Mouse (Mus musculus) cerebellum, adult 18-20 months (tissue): Measurements from ENCODE around the gene Gmcl1.

Experiments used
- DNase-seq, 2 experiments: peaks; one replicate each; pipeline ENCODE4 v3.0.0; 2021

Gene Gmcl1

DNA sequence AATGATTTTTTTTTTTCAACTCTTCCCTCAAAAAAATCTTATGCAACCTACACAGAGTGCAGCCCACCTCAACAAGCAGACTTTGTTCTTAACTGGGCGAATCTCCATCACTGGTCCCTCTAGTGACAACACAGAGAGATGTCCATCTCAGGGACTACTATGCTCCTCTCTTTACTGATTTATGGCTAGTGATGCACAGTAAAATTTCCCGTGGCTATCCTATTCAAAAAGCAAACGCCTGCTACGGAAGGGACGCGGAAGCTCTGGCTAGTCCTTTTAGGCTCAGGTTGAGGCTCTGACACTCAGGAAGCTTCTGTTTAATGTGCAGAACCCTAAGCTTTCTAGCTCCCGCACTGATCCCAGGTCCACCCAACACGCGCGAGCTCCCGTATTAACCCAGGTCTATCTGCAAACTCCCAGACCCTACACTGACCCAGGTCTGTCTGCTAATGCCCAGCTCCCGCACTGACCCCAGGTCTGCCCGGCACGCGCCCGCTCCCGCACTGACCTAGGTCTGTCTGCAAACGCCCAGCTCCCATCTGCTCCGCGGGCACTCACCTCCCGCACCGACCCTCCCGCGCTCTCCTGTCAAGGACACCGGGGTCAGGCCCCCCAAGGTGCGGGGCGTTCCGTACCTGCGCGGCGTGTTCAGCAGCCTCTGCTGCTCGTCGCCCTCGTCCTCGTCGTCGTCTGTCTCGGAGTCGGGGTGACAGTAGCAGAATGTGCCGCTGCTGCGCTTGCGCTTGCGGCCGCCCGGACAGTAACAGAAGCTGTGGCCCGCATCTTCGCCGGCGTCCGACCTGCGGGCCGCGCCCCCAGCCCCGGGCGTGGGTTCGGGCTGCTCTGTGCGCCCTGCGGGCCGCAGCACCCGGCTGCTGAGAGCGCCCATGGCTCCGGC lies 658 bp downstream of the Gmcl1 start:
- DNase-seq, result peak in 1 of 2 experiments; percentile 51

DNA sequence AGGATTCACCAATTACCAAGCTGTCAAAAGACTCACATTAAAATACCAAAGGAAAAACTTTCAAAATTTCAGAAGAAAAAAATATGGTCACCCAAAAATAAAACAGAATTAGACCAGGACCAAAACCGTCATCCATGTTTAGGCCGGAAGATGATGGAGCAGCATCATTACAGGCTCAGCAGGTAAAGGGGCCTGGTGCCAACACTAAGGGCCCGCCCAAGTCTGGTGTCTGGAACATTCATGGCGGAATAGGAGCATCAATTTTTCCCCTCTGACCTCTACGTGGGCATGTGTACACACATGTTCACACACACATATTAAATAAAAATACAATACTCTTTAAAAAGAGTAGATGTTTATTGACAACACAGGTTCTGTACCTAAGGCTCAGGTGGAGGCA lies 4.5 kb downstream of the Gmcl1 start:
- DNase-seq, result peak in 1 of 2 experiments; percentile 11

- DNase-seq, result no peak
Measured at GRCm38 (mm10) chr6:86721977-86722376, 11.2 kb downstream of the Gmcl1 start.

GRCm38 (mm10) chr6:86708072-86708774 lies 25.0 kb downstream of the Gmcl1 start:
- DNase-seq, result no peak

DNA sequence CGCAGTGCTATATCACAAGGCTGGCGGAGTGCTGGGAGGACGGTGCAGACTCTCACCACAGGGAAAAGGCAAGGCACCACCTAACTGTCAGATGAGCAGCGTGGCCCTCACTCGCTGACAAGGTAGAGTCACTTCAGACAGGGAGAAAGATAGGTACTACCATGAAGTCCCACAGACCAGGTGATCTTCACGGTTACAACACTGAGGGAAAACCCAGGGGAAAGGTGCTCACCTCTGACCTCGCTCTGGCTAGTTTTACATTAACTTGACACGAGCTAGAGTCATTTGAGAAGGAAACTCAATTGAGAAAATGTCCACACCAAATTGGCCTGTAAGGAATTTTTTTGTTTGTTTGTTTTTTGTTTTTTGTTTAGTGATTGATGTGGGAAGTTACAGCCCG lies 30.6 kb downstream of the Gmcl1 start:
- no peak for DNase-seq

- no peak for DNase-seq
Measured at GRCm38 (mm10) chr6:86697903-86698302, 35.3 kb downstream of the Gmcl1 start.

DNA sequence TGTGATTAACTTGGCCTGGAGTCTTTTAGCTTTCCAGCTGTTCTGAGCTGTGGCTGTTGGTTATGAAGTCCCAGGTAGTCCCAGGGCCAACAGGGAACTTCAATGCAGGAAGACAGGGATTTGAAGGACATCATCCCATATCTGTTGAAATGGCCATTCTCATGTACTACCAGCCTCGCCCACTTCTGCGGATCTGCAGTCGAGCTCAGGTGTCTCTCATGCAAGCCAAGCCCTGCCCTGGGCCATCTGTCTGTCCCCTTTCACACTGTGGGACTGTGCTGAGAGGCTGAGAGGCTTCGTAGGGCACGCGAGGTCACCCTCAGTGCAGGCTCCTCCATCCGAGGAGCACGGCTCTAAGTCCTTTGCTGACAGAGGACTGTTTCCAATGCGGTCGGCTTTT lies 37.0 kb downstream of the Gmcl1 start:
- DNase-seq, result peak; percentile 51 to 71

GRCm38 (mm10) chr6:86694465-86694864 lies 38.7 kb downstream of the Gmcl1 start:
- peak; percentile 40 to 61 for DNase-seq

- no peak for DNase-seq
Measured at GRCm38 (mm10) chr6:86689671-86690070, 43.5 kb downstream of the Gmcl1 start.

- no peak for DNase-seq
Measured at GRCm38 (mm10) chr6:86686971-86687370, 46.2 kb downstream of the Gmcl1 start.

DNA sequence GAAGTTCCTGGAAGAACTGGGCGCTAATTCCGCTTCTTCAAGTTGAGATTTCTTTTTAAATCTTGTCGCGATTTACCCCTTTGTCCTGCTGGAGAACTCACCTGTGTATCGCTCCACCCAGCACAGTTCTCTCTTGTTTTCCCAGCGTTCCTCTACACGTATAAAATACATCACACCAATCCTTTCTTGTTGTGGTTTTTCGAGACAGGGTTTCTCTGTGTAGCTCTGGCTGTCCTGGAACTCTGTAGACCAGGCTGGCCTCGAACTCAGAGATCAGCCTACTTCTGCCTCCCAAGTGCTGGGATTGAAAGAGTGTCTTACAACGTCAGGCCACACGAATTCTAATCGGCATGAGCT lies 48.5 kb downstream of the Gmcl1 start:
- DNase-seq, result no peak

DNA sequence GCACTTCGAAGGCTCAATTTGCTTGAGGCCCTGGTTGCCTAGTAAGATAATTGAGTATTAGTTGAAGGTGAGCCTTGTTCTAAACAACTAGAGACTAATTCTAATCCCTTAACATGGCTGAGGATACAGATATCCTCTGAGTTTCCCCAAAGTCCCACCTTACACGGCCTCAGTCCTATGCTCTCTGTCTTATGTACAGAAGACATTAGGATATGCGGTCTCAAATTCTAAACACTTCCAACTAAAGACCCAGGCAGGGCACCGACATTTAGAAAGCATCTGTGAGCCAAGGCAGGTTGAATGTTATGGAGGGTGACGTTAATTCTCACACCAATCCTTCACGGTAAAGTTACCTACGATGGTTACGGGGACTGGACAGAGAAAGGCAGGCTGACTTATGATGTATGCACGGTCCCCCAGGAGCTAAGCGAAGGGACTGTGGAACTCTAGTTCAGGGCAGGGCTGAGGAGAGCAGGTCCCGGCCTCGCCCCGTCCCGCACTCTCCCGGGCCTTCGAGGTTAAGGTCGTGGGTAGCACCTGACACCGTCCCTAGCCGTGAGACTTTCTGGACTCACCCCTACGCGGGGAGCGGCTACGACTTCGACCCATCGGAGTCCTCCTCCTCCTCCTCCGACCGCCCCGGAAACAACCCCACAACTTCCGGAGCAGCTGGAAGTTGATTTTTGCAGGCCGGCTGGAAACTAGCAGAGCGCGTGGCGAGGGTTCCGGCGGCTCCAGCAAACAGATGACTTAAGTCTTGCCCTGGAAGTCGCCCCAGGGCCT lies 49.1 kb downstream of the Gmcl1 start, which contains the start of gene Snrnp27:
Gene Snrnp27, minus strand, starts transcription at position 651 of the 783 bp plus-strand sequence.
- DNase-seq, result peak; percentile 85 to 92

DNA sequence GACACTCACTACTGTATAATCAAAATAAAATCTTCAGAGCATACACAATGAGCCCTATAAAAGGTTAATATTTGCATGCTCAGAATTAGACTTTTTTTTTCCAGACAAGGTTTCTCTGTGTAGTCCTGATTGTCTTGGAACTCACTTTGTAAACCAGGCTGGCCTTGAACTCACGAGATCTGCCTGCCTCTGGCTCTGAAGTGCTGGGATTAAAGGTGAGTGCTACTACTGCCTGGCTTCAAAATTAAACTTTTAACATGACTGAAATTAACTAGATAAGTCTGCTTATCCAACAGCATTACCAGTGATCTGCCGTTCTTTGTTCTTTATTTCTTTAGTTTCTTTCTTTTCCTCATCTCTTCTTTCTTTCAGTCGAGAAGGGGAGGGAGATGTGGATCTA lies 51.9 kb downstream of the Gmcl1 start:
- no peak for DNase-seq

DNA sequence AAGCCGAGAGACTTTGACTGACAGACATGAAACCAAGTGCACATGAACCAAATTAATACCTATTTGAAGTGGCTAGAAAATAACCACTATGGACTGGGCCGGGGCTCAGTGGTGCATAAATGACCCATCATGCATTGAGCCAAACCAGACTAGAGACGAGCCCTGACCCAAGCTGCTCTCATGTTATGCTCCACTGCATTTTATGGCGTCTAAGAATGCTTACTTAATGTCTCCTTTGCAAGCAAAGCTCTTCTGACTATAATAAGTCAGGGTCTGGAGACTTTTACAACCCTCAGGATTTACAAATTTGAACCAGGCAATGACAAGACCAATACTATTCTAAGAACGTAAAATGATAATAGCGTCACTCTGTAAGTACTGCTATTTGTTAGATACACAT lies 54.8 kb downstream of the Gmcl1 start:
- no peak for DNase-seq

- peak; percentile 66 to 77 for DNase-seq
Measured at GRCm38 (mm10) chr6:86670873-86671272, 62.3 kb downstream of the Gmcl1 start.

- peak; percentile 100 for DNase-seq
Measured at GRCm38 (mm10) chr6:86669240-86669727, 63.9 kb downstream of the Gmcl1 start.

DNA sequence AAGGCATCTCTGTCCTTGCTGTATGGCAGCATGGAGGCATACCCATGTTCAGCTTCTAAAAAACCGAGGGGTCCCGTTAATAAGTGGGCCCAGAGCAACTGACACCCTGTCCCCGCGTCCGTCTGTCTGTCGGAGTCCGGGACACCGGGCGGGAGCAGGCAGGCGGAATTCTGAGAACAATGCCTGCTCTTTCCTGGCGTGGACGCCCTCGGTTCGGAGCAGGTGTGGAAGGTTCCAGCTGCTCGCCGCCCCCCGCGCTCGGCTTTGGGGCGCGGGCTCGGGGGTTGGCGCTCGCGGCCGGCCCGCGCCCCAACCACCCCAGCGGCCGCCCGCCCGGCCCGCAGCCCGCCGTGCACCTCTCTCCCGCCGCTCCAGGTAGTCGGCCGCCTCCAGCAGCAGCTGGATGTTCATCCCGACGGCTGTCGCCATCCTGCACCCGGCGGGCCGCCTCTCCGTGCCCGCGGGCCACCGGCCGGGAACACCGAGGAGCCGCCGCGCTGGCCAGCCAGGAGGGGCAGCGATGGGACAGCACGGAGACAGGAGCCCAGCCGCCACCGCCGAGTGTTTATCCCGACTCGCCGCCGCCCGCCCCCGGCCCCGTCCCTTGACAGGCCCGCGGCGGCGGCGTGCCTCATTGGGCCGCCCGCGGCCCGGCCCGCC lies 64.5 kb downstream of the Gmcl1 start, which contains the start of gene Mxd1:
Gene Mxd1, minus strand, starts transcription at position 582 of the 660 bp plus-strand sequence.
- no peak for DNase-seq

DNA sequence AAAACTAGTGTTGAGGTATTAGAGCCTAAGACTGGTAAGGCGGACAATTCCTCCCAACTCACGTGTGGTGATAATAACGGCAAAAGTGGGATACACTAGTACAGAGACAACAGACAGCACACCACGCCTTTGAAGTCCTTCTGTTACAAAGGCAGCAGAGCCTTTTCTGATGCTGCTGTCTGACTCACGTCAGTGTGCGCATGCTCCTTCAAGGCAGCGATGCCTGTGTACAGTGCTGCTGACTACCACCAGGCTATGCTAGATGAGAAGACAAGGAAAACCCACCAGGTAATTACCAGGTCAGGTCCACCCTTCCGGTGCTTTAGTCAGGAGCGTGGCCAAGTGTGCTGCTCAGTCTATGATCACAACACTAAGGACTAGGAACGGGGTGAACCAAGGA lies 66.1 kb downstream of the Gmcl1 start:
- DNase-seq, result no peak

DNA sequence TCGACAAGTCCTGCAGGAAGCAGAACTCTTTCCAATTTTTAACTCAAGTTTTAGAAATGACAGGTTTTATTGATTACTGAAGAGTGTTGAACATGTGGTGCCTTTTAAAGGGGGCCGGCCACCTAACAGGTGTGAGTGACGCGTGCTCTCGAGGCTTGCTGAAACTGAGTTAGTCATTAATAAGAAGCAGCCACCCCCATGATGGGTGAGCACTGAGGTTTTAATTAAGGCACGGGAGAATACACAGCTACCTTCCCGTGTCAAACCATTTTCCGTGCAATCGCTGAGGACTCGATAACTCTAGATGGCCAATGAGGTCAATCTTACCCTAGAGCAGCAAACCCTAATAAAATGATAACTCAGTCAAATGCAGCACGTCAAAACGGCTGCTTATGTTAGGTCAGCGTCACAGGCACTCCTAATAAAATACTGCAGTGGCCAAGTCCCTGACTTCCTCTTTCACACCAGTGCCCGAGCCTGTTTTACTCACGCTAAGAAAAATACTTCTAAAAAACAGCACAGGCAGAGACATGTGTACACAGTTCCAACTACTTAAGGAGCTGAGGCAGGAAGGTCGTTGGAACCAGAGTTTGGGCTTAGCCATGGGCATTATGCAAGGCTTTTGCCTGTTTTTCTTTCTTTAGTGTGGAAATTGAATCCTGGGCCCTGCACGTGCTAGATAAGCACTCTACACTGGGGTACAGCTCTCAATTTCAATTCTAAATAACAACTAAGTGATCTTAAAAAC lies 67.4 kb downstream of the Gmcl1 start:
- DNase-seq, result no peak

- no peak for DNase-seq
Measured at GRCm38 (mm10) chr6:86665076-86665475, 68.1 kb downstream of the Gmcl1 start.

DNA sequence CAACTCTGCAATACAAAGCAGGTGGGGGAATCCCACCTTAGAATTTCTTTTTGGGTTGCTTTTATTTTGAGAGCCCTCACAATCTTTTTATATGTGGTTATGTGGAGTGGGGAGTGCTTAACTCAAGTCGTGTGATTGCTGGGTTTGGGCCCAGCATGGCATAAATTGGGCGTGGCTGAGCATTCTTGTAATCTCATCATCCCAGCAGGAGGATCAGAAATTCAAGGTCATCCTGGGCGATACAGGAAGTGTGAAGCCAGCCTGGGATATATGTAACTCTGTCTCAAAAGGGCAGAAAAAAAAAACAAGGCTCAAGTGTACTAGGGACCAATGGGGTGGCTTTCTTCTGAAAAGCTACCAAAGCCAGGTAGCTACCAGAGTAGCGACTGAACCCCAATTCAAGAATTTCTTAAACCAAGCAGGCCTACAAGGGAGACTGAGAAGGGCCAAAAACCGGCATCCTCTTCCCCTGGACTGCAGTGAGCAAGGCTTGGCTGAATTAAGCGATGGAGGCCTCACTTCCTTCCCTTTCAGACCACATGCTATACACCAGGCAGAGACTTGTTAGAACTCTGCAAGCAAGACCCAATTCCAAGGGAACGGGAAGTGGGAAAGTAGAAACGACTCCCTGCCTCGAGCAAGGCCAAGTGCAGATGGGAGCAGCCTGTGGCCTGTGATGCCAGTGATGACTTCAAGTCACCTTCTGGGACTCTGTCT lies 72.9 kb downstream of the Gmcl1 start:
- DNase-seq, result no peak
